Mouse (Mus musculus) urinary bladder, postnatal 10 days (tissue): ENCODE results near the gene Rcor2.

Source experiments
- DNase-seq: peaks from one replicate; pipeline ENCODE4 v3.0.0; 2022; ENCODE audit warnings: low spot score

Gene Rcor2

DNA sequence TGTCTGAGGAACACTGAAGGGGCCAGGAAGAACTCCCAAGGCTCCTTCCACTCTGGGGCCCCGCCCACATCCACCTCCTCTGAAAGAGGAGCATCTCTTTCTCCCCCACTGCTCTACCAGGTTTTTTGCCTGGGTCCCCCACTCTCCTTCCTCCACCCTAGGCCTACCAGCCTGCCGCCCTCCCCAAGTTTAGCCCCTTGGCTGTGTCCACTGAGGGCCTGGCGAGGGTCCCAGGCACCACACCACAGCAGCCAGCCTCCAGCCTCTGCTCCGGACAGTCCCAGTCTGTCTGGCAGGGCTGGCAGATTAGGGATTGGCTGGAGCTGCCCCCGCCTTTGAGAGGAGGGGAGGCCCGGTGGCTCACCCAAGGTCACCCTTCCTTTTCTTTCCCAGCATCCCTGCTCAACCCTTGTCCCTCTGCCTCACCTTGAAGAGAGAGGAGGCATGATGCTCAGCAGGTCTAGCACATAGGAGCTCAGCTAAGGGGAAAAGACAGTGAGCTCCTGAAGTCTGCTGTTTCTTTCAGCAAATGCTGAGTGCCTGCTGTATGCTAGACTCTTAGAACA lies 2.3 kb upstream of the Rcor2 start:
- no peak for DNase-seq

DNA sequence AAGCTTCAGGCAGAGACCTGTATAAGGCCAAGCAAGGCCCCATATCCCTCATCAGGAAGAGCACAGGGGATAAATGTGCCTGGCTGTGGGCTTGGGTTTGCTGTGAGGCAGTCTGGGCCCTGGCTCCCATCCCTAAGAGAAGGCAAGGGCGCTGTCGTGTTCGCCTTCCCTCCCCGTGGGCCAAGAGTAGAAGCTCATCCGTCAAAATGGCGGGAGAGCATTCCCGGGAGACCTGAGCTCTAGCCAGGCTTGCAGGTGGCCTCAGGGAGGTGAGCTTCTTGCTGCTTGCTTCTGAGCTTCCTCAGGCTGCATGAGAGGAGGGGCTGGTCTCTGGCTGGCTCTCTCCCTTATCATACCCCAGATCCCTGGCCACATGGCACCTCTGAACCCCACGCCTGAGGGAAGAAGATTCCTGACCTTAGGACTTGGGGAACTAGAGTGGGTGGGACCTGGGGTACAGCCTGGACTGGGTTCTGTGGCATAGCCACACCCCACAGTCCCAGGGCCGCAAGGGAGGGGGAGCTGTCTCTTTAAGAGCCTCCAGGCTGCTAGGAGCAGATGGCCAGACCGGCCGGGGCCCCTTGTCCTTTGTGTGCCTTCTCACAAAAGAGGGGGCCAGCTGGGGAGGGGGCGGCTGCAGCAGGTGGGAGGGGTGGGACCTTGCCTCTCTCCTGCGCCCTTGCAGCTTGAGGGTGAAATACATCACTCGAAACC lies 1.5 kb upstream of the Rcor2 start:
- no peak for DNase-seq

DNA sequence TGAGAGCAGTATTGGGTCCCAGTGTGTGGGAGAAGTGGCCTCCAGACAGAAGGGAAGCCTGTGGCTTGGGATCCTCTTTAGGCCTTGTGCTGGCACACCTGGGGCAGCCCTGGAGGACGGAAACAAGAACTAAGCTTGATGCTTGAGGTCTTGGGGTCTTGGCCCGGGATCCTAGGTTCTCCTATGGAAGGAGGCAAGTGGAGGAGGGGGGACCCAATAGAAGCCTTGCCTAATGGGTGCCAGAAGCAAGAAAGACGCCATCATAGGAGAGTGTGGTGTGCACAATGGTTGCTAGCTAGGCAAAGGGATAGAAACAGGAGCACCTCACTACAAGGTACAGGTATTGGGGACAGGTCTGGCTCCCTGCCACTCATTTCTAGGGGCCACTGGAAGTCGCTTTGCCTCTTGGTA lies 699 bp upstream of the Rcor2 start:
- no peak for DNase-seq

DNA sequence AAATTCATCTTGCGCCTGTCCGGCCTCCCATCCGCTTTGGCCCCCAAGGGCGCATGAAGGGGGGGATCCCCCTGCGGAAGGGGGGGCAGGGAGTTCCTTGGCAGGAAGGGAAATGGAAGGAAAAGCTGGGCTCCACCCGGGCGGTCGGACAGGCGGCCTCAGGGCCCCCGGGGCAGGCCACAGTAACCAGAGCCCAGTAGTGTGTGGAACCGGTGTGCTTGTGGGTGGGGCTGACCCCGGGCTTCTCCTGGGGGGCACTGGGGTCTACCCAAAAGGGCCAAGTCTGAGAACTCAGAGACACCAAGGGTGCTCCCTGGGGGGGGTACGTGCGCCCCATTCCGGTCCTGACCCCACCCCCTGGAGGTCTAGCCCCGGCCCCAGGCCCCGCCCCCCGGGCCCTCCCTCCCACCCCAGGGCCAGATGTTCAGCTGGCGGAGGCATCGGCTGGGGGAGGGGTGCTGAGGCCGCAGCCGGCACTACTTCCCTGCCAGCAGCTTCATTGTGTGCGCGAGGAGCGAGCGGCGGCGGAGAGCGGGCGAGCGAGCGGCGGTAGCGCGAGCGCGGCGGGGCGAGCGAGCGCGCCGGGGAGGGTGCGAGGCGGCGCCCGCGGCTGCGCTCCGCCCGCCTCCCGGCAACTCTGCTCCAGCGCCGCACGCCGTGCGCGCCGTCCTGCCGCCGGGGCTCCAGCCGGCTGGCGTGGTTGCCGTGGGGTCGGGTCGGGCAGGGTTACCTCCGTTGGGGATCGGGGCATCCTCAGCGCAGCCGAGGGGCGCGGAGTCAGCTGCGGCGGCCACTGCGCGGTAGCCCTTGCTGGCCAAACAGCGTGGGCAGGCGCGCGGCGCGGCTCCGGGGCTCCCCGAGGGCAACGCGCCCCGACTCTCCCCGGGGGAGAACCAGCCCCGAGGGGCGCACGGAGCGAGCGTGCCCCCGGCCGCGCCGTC lies 926 bp downstream of the Rcor2 start:
- no peak for DNase-seq

DNA sequence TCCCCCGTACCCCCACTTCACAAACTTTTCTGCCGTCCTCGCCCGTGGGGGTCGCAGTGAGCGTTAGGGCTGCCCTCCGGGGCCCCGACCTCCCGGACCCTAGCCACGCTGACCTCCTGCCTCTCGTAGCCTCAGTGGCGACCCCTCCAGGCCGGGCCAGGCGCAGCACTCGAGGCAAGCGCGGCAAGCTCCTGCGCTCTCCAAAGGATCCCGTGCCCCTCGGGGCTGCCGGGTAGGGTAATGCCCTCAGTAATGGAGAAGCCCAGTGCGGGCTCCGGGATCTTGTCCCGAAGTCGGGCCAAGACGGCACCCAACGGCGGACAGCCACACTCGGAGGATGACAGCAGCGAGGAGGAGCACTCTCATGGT lies 1.6 kb downstream of the Rcor2 start:
- DNase-seq: no peak

DNA sequence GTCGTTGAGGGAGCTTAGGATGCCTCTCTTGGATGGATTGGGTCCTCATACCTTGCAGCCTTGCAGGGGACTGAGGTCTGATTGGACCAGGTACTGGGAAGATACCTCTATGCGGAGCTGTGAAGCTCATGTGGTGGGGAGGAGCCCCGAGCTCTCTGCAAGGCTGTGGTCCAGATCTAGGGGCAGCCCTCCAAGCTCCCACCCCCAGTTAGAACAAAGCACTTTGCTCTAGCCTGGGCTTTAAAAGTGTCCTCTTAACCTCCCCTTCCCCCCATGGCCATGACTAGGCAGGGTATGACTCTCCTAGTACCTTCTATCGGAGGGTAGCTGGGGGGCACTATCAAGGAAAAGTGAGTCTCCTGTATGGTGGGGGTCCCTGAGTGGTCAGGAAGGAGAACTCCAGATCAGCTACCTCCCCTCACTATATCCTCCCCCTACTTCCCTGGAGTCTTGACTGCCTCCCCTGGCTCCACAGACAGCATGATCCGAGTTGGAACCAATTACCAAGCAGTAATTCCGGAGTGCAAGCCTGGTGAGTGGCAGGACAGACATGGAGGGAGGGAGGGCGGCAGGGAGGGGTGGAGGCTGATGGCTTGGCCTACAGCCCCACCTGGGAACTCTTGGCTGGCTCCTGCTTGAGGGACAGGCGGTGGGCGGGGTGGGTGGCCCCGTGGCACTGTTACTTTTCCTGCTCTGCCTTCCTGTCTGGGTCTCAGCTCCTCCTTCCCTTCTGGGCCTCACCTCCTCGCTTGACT lies 2.3 kb downstream of the Rcor2 start:
- DNase-seq: no peak

DNA sequence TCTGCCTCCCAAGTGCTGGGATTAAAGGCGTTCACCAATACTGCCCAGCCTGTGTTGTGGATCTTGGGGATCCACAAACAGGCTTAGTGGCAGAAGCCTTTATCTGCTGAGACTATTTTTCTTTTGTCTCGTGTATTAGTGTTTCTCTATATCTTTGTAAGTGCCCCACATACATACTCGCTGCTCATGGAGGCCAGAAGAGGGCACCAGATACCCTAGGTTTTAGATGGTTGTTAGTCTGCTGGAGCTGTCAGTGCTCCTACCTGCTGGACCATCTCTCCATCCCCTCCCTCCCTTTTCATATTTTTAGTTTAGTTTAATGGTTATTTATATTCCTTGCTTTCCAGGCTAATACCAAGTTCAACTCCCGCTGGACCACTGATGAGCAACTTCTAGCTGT lies 6.4 kb downstream of the Rcor2 start:
- no peak for DNase-seq

DNA sequence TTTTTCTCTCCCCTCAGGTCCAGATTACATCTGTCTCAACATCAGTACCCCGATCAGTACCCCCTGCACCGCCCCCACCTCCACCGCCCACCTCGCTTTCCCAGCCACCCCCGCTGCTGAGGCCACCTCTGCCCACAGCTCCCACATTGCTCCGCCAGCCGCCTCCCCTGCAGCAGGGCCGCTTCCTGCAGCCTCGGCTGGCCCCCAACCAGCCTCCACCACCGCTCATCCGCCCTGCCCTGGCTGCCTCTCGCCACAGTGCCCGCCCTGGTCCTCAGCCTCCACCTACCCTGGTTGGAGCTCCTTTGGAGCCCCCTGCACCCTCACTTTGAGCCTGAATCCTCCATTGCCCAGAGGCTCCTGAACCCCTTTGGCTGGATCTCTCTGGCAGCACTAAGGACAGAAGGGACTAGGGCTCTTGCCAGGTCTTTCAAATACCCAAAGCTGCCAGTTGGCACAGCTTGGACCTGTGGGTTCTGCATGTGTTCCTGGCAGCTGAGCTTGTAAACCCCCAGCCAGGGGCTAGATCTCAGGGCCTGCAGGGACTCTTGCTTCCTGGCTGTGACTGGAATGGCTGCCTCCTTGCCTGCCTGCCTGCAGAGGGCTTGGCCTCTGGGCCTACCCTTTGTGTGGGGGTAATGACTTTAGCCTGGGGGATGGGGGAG lies 7.3 kb downstream of the Rcor2 start:
- DNase-seq: no peak

DNA sequence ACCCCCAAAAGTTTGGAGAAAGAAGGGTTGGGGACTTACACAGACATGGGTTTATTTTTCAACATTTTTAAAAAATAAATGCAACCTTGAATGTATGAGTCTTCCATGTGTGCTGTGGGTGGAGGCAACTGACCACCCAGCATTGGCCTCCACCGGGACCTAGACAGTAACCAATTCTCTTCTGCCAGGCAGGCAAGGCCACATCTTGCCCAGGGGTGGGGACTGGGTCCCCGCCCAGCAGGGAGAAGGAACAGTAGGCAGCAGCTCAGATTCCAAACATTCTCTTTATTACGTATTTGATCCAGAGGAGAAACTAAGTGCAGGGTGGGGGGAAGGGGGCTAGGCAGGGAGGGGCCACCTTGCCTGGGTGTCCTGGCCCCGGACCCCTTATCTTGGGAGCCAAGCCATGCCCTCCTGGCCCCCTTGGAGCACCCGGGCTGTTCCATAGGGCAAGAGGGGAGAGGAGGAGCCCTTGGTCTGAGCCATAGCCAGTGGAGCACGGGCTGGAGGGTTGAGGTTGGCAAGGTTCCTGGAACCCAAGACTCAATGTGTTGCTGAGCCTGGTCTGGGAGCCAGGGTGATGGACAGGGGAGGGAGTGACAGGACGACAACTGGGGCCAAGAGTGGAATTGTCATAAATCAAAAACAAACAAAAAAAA lies 8.1 kb downstream of the Rcor2 start:
- no peak for DNase-seq

DNA sequence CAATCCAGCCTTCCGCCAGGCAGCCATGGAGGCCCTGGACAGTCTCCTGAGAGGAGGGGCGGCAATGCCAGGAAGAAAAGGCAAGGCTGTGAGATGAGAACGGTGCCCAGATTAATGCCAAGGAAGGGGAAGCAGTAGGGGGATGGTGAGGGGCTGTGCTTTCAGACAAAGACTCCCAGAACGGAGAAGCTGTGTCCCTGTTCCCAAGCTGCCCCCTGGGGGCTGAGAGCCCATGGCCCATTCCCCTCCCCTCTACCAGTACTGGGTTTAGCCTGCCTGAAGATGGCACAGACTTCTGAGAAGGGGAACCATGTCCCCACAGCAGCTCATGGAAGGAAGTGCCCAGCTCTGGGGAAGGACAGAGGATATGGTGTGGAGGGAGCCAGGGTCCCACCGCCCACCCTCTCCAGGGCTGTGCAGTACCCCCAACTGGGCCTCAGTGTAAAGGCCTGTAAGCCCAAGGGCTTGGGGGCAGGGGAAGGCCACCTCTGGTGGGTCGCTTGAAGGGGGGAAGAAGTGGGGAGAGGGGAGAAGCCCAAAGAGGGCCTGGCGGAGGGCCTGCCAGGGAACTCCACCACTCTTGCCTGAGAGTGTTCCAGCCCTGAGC lies 9.0 kb downstream of the Rcor2 start:
- no peak for DNase-seq

DNA sequence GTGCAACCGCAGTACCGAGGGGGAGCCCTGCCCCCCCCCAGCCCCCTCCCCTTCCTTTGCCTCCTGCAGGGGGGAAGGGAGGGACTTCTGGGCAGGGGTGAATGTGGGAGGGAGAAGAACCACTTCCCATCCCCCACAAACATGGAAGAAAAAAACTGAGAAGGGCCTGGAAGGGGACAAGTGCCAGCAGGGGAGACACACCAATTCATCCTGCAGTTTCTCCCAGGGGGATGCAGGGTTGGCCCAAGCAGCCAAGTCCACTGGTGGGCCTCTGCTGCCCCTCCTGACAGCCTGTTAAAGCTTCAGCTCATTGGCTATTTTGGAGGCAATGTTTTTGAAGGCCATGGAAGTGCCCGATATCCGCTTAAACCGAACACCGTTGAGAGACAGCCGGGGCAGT lies 9.7 kb downstream of the Rcor2 start:
- no peak for DNase-seq

DNA sequence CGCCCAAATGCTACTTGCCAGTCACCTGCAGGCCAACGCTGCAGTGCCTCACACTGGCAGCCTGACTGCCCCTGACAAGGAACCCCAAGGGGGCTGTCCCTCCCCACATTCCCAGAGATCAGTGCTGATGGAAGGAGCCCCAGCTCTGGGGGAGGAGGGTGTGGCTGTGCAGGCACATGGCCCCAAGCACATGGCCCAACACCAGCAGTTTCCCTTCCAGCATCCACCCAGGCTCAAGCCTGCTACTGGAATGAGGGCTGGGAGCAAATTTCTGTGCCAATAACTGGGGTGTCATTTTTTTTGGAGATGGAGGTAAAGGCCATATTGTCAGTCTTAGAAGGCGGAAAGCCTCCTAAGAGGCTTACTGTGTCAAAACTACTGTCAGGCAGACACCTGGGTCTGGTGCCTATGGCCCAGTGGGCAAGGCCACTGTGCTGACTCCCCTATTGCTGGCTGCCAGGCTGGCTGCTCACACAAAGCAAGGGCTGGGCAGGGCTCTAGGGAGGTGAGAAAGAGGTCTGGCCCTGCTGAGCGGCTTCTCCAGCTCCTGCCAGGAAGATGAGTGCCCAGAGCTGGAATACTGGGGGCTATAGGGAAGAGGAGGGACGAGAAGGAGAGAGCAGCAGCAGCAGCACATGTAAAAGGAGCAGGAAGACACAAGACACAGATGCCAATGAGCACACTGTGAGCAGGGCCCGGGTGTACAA lies 11.2 kb downstream of the Rcor2 start:
- no peak for DNase-seq

DNA sequence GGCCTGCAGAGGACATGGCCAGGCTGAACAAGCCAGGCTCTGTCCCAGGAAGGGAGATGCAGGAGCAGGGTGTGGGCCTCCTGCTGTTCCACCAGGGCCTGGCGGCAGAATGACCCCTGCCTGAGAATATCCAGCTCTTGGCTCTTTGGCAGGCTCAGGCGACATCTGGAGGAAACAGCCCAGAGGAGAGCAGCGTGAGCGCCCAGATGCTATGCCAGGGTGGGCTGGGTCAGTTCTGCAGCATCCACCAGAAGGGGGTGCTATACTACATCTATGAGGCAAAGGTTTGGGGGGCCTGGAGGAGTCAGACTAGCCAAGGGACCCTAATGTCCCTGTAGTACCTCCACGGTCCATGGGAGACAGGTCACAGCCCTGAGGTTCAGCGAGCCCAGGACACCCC lies 12.0 kb downstream of the Rcor2 start:
- no peak for DNase-seq

DNA sequence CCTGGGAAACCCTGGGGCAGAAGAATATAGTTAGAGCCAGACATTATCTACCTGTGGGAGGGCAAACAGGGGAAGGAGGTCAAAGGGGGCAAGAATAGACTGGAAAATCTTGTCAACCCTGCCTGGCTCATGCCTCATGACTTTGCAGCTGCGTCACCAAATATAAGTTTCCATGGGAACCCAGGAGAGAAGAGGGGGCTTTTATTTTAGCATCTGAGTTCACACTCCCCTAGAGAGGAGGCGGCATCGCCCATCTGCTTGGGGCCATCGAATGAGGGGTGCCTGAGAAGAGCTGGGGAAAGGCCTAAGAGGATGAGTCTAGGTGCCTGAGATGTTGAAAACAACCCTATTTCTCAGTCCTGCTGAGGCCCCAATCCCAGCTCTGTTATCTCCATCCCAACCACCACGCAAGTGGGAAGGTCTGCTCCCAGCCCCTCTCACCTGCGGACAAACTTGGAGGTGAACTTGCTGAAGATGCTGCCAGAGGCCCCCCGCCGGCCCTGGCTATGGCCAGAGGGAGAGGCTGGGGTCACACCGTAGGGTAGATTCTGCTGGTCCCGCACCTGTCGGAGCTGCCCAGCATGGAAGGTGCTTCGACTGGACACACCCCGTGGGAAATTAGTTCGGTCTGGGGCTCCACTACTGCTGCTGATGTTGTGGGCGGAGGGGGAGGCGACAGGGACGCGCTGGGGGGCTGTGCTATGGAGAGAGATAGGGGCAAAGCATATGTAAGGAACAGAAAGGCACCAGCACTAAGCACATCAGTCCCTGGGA lies 13.6 kb downstream of the Rcor2 start:
- DNase-seq: no peak

DNA sequence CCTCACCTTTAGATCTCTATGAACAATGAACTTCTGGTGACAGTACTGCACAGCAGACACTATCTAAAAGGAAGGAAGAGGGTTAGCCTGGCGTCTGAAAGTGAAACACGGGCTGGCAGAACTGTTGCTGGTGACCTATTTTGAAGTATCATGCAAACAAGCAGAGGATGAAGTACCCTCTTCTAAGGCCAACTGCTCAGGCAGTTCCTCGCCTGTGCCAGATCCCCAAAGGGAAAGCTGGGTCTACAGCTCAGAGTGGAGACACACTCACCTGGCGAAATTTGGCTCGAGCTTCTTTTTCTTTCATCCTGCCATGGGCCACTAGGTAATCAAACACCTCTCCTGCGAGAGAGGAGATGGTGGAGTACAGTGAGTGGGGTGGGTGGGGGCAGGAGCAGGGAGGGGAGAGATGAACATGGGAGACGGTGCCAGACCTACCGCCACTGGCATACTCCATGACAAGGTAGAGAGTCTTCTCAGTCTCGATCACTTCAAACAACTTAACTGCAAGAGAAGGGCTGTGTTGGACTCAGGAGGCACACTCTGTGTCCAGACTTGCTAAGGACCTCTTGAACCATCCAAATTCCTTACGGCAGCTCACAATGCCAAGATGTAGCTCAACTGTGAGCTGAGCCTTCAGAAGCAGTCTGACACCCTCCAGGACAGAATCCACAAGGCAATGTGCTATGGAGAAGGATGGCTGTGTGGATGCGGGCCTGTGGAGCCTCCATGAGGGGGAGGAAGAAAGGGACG lies 19.6 kb downstream of the Rcor2 start:
- no peak for DNase-seq

DNA sequence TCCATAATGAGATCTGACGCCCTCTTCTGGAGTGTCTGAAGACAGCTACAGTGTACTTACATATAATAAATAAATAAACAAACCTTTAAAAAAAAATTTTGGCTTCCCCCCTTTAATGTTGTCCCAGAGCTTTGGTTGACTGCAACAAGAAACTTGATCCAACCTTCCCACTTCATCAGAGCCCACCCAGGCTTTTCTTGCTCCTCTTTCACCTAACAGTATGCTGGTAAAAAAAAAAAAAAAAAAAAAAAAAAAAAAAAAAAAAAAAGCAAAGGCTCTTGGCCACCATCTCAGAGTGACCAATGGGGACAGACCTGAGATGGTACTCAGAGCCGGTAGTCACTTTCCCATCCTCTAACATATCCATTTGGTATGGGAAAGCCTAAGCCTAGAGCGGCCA lies 21.2 kb downstream of the Rcor2 start:
- no peak for DNase-seq

DNA sequence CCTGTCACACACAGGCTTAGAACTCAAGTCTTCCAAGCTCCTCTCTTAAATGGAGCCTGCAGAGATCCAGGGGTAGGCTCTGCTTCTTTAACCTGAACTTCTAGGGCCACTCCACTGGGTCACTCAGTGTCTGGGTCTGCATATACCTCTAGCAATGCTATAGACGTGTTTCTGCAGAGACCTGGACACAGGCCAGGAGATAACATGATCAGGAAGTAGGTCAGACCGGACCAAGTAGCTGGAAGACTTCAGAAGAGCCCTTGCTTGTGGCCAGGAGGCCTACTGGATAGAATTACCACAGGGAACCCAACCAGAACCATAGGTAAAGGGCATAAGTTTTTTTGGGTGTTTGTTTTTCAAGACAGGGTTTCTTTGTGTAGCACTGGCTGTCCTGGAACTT lies 22.6 kb downstream of the Rcor2 start:
- no peak for DNase-seq

DNA sequence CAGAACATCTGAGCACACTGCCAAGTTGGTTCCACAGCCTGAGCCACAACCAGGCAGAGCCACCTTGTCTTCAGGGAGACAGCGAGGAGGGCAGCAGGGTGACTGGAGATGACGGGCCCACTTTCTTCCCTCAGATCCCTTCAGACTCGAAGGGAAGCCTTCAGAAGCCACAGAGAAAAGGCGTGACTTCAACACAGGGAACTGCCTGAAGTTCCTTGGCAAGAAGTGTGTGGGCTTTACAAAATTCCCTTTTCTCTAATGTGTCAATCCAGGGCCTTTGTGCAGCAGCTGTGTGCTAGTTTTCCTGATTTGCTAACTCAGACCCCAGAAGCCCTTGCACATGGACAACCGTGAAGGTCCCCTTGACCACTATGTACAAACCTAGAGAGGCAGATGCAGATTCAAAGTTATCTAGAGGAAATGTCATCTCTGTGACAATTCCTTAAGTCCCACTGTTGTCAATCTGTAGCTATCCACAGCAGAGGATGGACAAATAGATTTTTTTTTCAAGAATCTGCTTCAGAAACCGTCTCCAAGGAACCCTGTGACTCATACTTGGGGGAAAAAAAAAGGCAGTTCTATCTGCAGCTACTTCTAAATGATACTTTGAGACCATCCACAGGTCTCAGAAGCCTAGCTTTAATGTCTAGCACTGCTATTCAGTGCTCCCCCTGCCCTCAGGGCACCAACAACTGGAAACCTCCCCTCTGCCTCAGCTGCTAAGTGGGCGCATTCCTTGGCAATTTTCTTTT lies 25.0 kb downstream of the Rcor2 start:
- DNase-seq: no peak
